Mouse (Mus musculus) CH12.LX (cell line): ENCODE data around the gene Ube2s. TPM values are rescaled to one million over a fixed set of nuclear protein-coding genes. Genes with fewer than 3 reads are reported as not detected.

Experiments
- DNase-seq: peaks from one replicate; pipeline ENCODE4 v3.0.0-alpha.2; 2013; ENCODE audit errors: extremely low read depth
- H3K27ac ChIP-seq: 2 replicates; pipeline ENCODE4 v1.5.1; 2012; ENCODE audit warnings: low read depth, mild to moderate bottlenecking, control low read depth, moderate library complexity; ENCODE audit not compliant: insufficient read depth
- H3K27me3 ChIP-seq: replicated peaks from 2 replicates; pipeline ENCODE3; 2012; ENCODE audit warnings: inconsistent platforms
- H3K36me3 ChIP-seq, 2 experiments: replicated peaks in 1 of 2; 2 replicates each; pipeline versions ENCODE3 to v1.6.1; 2012; ENCODE audit warnings: inconsistent platforms in 1 of 2, low read length in 1 of 2, mild to moderate bottlenecking in 1 of 2, mixed read lengths in 1 of 2, moderate library complexity in 1 of 2; ENCODE audit not compliant: control insufficient read depth in 1 of 2, insufficient read depth in 1 of 2
- H3K4me1 ChIP-seq, 2 experiments: 2 replicates each; pipeline ENCODE4 v1.6.1; 2012; ENCODE audit warnings: inconsistent platforms in 1 of 2, moderate library complexity in 1 of 2; ENCODE audit not compliant: insufficient read depth in 2 of 2, control insufficient read depth in 1 of 2
- H3K4me2 ChIP-seq: 2 replicates; pipeline ENCODE4 v1.6.1; 2012; ENCODE audit warnings: low read depth, mild to moderate bottlenecking, control low read depth; ENCODE audit not compliant: poor library complexity, insufficient read depth, severe bottlenecking
- H3K4me3 ChIP-seq, 3 experiments: fragments of 150-350 bp in 1 of 3; sonication (generic) in 1 of 3; replicated peaks in 1 of 3; 2 replicates each; pipeline versions ENCODE3 to v1.5.1; 2011 to 2012; ENCODE audit warnings: low read depth in 2 of 3, low read length in 2 of 3, mild to moderate bottlenecking in 2 of 3, moderate library complexity in 2 of 3, control low read depth in 1 of 3, improper control_type of control experiment in 1 of 3, inconsistent platforms in 1 of 3, mixed read lengths in 1 of 3; ENCODE audit not compliant: poor library complexity in 1 of 3
- H3K79me2 ChIP-seq: replicated peaks from 2 replicates; pipeline ENCODE4 v1.6.1; 2012; ENCODE audit warnings: mild to moderate bottlenecking, moderate library complexity; ENCODE audit not compliant: control insufficient read depth, poor library complexity, insufficient read depth, severe bottlenecking; ENCODE audit errors: extremely low read depth
- H3K9ac ChIP-seq: 2 replicates; pipeline ENCODE4 v1.6.1; 2012; ENCODE audit warnings: low read depth, mild to moderate bottlenecking, control low read depth, moderate library complexity; ENCODE audit not compliant: insufficient read depth
- H3K9me3 ChIP-seq: replicated peaks from 2 replicates; pipeline ENCODE3; 2012; ENCODE audit warnings: low read length, inconsistent platforms, mixed read lengths
- BHLHE40 ChIP-seq: IDR thresholded peaks from 2 replicates; pipeline ENCODE4 v1.6.1; 2011; ENCODE audit warnings: mild to moderate bottlenecking, low read depth, low read length, improper control_type of control experiment
- CHD1 ChIP-seq: IDR thresholded peaks from 2 replicates; pipeline ENCODE4 v1.6.1; 2012; ENCODE audit warnings: low read depth, low read length, improper control_type of control experiment, inconsistent platforms
- CHD2 ChIP-seq: IDR thresholded peaks from 2 replicates; pipeline ENCODE4 v1.6.1; 2011; ENCODE audit warnings: low read length, improper control_type of control experiment
- CTCF ChIP-seq, 2 experiments: IDR thresholded peaks in 1 of 2; conservative IDR thresholded peaks in 1 of 2; 2 replicates each; pipeline ENCODE4 v1.5.1; 2011 to 2012; ENCODE audit warnings: low read depth in 2 of 2, low read length in 2 of 2, improper control_type of control experiment in 1 of 2, inconsistent platforms in 1 of 2, mild to moderate bottlenecking in 1 of 2, moderate library complexity in 1 of 2
- E2F4 ChIP-seq: IDR thresholded peaks from 2 replicates; pipeline ENCODE4 v1.6.1; 2011; ENCODE audit warnings: low read depth, low read length, improper control_type of control experiment; ENCODE audit not compliant: insufficient replicate concordance
- ELF1 ChIP-seq: IDR thresholded peaks from 2 replicates; pipeline ENCODE4 v1.6.1; 2014; ENCODE audit warnings: low read depth, mild to moderate bottlenecking, inconsistent platforms, low read length, improper control_type of control experiment
- EP300 ChIP-seq: IDR thresholded peaks from 2 replicates; pipeline ENCODE4 v1.6.1; 2011; ENCODE audit warnings: low read length, improper control_type of control experiment
- ETS1 ChIP-seq: conservative IDR thresholded peaks from 2 replicates; pipeline ENCODE4 v1.6.1; 2012; ENCODE audit warnings: low read depth, mild to moderate bottlenecking, inconsistent platforms, low read length, improper control_type of control experiment, moderate library complexity
- HCFC1 ChIP-seq: IDR thresholded peaks from 2 replicates; pipeline ENCODE4 v1.6.1; 2012; ENCODE audit warnings: low read depth, mild to moderate bottlenecking, inconsistent platforms, low read length, improper control_type of control experiment
- IRF4 ChIP-seq: IDR thresholded peaks from 2 replicates; pipeline ENCODE4 v1.6.1; 2014; ENCODE audit warnings: low read depth, mild to moderate bottlenecking, inconsistent platforms, low read length, improper control_type of control experiment
- JUN ChIP-seq: IDR thresholded peaks from 2 replicates; pipeline ENCODE4 v1.6.1; 2011; ENCODE audit warnings: low read depth, mild to moderate bottlenecking, low read length, improper control_type of control experiment, moderate library complexity; ENCODE audit not compliant: insufficient read depth
- JUND ChIP-seq: conservative IDR thresholded peaks from 2 replicates; pipeline ENCODE4 v1.6.1; 2011; ENCODE audit warnings: low read depth, low read length, improper control_type of control experiment
- KAT2A ChIP-seq: IDR thresholded peaks from 2 replicates; pipeline ENCODE4 v1.6.1; 2012; ENCODE audit warnings: low read length, improper control_type of control experiment, inconsistent platforms; ENCODE audit not compliant: insufficient replicate concordance
- MAFK ChIP-seq: IDR thresholded peaks from 2 replicates; pipeline ENCODE4 v1.6.1; 2011; ENCODE audit warnings: low read length, improper control_type of control experiment; ENCODE audit not compliant: insufficient replicate concordance
- MAX ChIP-seq: IDR thresholded peaks from 2 replicates; pipeline ENCODE4 v1.6.1; 2011; ENCODE audit warnings: low read length, improper control_type of control experiment
- MAZ ChIP-seq: IDR thresholded peaks from 2 replicates; pipeline ENCODE4 v1.6.1; 2012; ENCODE audit warnings: low read depth, mild to moderate bottlenecking, inconsistent platforms, low read length, improper control_type of control experiment, moderate library complexity
- MEF2A ChIP-seq: IDR thresholded peaks from 2 replicates; pipeline ENCODE4 v1.6.1; 2014; ENCODE audit warnings: low read depth, mild to moderate bottlenecking, inconsistent platforms, low read length, improper control_type of control experiment, borderline replicate concordance
- MYC ChIP-seq: IDR thresholded peaks from 2 replicates; pipeline ENCODE4 v1.6.1; 2011; ENCODE audit warnings: low read depth, mild to moderate bottlenecking, improper control_type of control experiment, low read length
- NELFE ChIP-seq: IDR thresholded peaks from 2 replicates; pipeline ENCODE4 v1.6.1; 2011; ENCODE audit warnings: low read depth, low read length, improper control_type of control experiment
- NRF1 ChIP-seq: IDR thresholded peaks from 2 replicates; pipeline ENCODE4 v1.6.1; 2014; ENCODE audit warnings: low read depth, mild to moderate bottlenecking, inconsistent platforms, low read length, improper control_type of control experiment, moderate library complexity
- PAX5 ChIP-seq: IDR thresholded peaks from 2 replicates; pipeline ENCODE4 v1.6.1; 2012; ENCODE audit warnings: low read length, inconsistent platforms, mixed read lengths
- POLR2A ChIP-seq: IDR thresholded peaks from 2 replicates; pipeline ENCODE4 v1.6.1; 2011; ENCODE audit warnings: low read depth, mild to moderate bottlenecking, improper control_type of control experiment, low read length
- POLR2AphosphoS2 ChIP-seq: IDR thresholded peaks from 2 replicates; pipeline ENCODE4 v1.6.1; 2011; ENCODE audit warnings: low read depth, low read length, improper control_type of control experiment
- RCOR1 ChIP-seq: conservative IDR thresholded peaks from 2 replicates; pipeline ENCODE4 v1.6.1; 2012; ENCODE audit warnings: low read depth, mild to moderate bottlenecking, inconsistent platforms, low read length, improper control_type of control experiment
- SIN3A ChIP-seq: IDR thresholded peaks from 2 replicates; pipeline ENCODE4 v1.6.1; 2012; ENCODE audit warnings: low read length, improper control_type of control experiment, inconsistent platforms
- TBP ChIP-seq: conservative IDR thresholded peaks from 2 replicates; pipeline ENCODE4 v1.6.1; 2011; ENCODE audit warnings: low read depth, low read length, improper control_type of control experiment
- TCF12 ChIP-seq: IDR thresholded peaks from 2 replicates; pipeline ENCODE4 v1.6.1; 2014; ENCODE audit warnings: low read depth, mild to moderate bottlenecking, inconsistent platforms, low read length, improper control_type of control experiment
- UBTF ChIP-seq: IDR thresholded peaks from 2 replicates; pipeline ENCODE4 v1.6.1; 2012; ENCODE audit warnings: low read depth, mild to moderate bottlenecking, inconsistent platforms, low read length, improper control_type of control experiment, moderate library complexity
- USF1 ChIP-seq: IDR thresholded peaks from 2 replicates; pipeline ENCODE4 v1.6.1; 2014; ENCODE audit warnings: low read depth, mild to moderate bottlenecking, inconsistent platforms, low read length, improper control_type of control experiment
- USF2 ChIP-seq: conservative IDR thresholded peaks from 2 replicates; pipeline ENCODE4 v1.6.1; 2011; ENCODE audit warnings: low read depth, low read length, improper control_type of control experiment
- ZC3H11A ChIP-seq: IDR thresholded peaks from 2 replicates; pipeline ENCODE4 v1.6.1; 2012; ENCODE audit warnings: low read depth, mild to moderate bottlenecking, inconsistent platforms, low read length, improper control_type of control experiment
- ZKSCAN1 ChIP-seq: IDR thresholded peaks from 2 replicates; pipeline ENCODE4 v1.6.1; 2012; ENCODE audit warnings: low read depth, inconsistent platforms, low read length, improper control_type of control experiment, borderline replicate concordance
- ZMIZ1 ChIP-seq: IDR thresholded peaks from 2 replicates; pipeline ENCODE4 v1.6.1; 2012; ENCODE audit warnings: low read depth, mild to moderate bottlenecking, inconsistent platforms, low read length, improper control_type of control experiment
- ZNF384 ChIP-seq: IDR thresholded peaks from 2 replicates; pipeline ENCODE4 v1.6.1; 2012; ENCODE audit warnings: low read depth, low read length, improper control_type of control experiment, inconsistent platforms
- dilution Hi-C: fragments of 300-500 bp; cut with MboI; formaldehyde crosslinking; loops from 2 replicates; pipeline ENCODE4 v1.14.3; 2020; ENCODE audit warnings: low sequenced_read_pairs; ENCODE audit not compliant: extremely low pct_unique_long_range_greater_than_20kb, extremely low pct_ligation_motif_present
- in situ Hi-C: fragments of 300-500 bp; cut with MboI; formaldehyde crosslinking; loops from 3 replicates; pipeline ENCODE4 v1.14.3; 2019; ENCODE audit warnings: low sequenced_read_pairs, low pct_ligation_motif_present, low pct_unique_long_range_greater_than_20kb, mixed read lengths
- polyA plus RNA-seq: library from polyadenylated mRNA; unstranded; fragments of >175 nt; gene quantifications from 2 replicates; pipeline ENCODE4 v1.2.1, GENCODE M21; 2012; ENCODE audit warnings: low read depth; ENCODE audit not compliant: insufficient read length
- total RNA-seq, 2 experiments: library from RNA; depleted of rRNA; stranded (reverse); fragments of 300-350 nt in 1 of 2; fragments of >200 nt in 1 of 2; gene quantifications; 2 replicates each; pipeline ENCODE4 v1.2.3; 2012 to 2014

The Ube2s gene
- total and polyA plus RNA-seq, 3 experiments: 238 to 825 (median 392) TPM

DNA sequence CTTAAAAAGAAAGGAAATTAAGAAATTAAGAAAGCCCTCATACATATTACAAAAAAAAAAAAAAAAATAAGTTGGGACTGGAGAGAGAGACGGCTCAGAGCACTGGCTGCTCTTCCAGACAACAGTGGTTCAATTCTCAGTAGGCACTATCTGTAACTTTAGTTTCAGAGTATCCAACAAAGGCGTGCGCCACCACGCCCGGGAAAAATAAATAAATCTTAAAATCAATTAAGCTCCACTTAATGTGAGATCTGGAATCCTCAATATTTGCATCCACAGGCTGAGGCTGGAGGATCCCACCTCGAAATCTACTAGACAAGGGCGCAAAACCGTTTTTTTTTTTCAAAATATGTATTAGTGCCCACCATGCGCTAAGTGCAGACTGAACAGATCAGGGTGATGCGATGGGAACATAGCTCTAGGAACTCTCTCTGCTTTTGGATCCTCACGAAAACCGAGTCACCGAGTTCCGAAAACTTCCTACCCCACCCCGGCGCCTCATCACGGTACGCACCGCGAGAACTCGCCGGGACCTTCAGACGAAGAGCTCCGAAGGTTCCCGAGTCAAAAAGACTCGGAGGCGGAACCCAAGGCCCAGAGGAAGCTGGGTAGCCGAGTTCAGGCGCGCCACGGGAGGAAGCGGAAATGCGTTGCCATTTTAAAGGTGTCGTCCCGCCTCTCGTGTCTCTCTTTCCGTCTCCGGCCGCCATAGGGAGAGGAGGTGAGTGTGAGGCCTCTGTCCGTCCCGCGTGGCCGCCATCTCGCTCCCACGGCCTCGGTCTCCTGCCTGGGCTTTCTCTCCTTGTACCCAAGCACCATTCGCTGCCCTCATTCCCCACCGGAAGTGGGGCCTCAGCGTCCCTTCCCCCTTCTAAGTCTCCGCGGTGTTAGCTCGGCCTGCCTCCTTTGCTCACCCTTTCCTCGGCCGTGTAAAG is 19.8 kb downstream of the Ube2s start, which contains the start of gene Rpl28:
Gene Rpl28, plus strand, starts transcription at position 597 of the 935 bp plus-strand sequence.
- Histone ChIP-seq H3K4me3 (peak within 1 kb of the TSS; percentile 87 to 97 (median 91)), H3K9ac (peak within 1 kb of the TSS; percentile 98), H3K4me2 (peak within 1 kb of the TSS; percentile 98), H3K27ac (peak within 1 kb of the TSS; percentile 89), H3K79me2 (peaks cover 24% of the 10 kb centered on the region), H3K36me3 (peaks cover 37 to 40% of the 10 kb centered on the region in 2 experiments), H3K4me1 (peaks cover 5 to 36% of the 10 kb centered on the region in 2 experiments; a peak in 2 of 4 replicates), H3K9me3 (no peaks in the 10 kb centered on the region), H3K27me3 (peaks cover 3% of the 10 kb centered on the region)
- in situ Hi-C loops: no loop called here
- TF ChIP-seq IRF4 (no peak), MYC (peak; percentile 97), USF1 (no peak), RCOR1 (no peak), ETS1 (no peak), SIN3A (peak; percentile 12; the same call in 1 of the 2 replicates), UBTF (0 out of 2 replicates have a peak, but pooled peaks have one; percentile 54), MAFK (no peak), EP300 (0 out of 2 replicates have a peak, but pooled peaks have one; percentile 12), E2F4 (no peak), ELF1 (peak; percentile 84), PAX5 (no peak), NELFE (peak; percentile 94), ZC3H11A (no peak), ZNF384 (peak; percentile 60), MAX (peak; percentile 92), CTCF (conservative IDR thresholded peaks at IDR 0.05 in 1 of 2, IDR thresholded peaks at IDR 0.05 in 1 of 2; ENCODE audit: low read depth in 2 of 2, low read length in 2 of 2) (no peak), CHD2 (peak; percentile 97), MAZ (no peak), BHLHE40 (no peak), POLR2A (peak; percentile 97), USF2 (no peak), HCFC1 (peak; percentile 91), TBP (peak; percentile 98), KAT2A (peak; percentile 90), CHD1 (peak; percentile 94), ZKSCAN1 (no peak), JUND (no peak), MEF2A (no peak; the same call in 1 of the 2 replicates), JUN (no peak), POLR2AphosphoS2 (peak; percentile 96; the same call in 1 of the 2 replicates), NRF1 (peak; percentile 8; the same call in 1 of the 2 replicates), TCF12 (peak; percentile 98), ZMIZ1 (peak; percentile 68; the same call in 1 of the 2 replicates)
- DNase-seq: peak; percentile 98
- dilution Hi-C loops: no loop called here
